Mouse (Mus musculus) kidney, adult 18-20 months (tissue): ENCODE measurements at regions not wholly inside any gene's neighbourhood (a gene's known extent, or its start where the extent isn't known, plus 50 kb on each side); places are given as distances from the start of the nearest gene placed in this dataset.

Experiments used
- DNase-seq: peaks from one replicate; pipeline ENCODE4 v3.0.0; 2021

- peak; percentile 42 for DNase-seq
These were observed 206.8 kb downstream of the Etnk1 start for GRCm38 (mm10) chr6:143373686-143374273.

- DNase-seq = no peak
These were observed 209.1 kb downstream of the Etnk1 start for GRCm38 (mm10) chr6:143375951-143376713.

GRCm38 (mm10) chr6:143377121-143377520 is 210.1 kb downstream of the Etnk1 start:
- DNase-seq = no peak

DNA sequence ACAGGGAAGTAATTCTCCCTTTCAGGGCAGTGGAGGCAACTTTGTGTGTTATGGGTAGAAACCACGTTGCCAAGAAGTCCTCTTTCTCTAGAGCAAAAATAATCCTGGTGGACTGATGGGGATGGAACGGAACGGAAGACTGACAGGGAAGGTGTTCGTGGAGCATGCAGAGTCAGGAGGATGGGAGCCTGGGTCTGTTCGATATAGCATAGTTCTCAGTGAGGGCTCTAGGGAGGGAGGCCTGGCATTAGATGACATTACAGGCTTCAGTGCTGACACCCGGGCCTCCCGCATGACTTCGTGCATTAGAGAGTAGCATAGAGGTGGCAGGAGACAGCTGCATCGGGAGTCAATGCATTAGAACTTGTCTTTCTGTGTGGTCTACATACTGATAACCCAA is 211.1 kb downstream of the Etnk1 start:
- DNase-seq = no peak

DNA sequence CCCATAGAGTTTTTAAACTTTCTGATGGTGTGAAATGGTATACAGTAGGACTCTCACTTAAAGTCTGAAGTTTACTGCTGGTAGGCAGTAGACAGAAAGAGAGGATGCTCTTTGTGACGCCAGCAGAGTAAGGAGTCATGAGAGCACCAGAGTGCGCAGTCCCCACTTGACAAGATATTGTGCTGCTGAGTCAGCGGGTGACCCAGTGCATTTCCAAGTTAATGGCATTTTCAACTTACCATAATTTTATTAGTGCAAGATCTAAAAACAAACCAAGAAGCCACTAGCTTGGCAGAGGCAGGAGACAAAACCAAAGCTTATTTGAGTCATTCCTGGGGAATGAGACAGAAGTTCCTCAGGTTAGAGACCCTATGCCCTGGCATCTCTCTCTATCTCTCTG is 213.5 kb downstream of the Etnk1 start:
- DNase-seq = no peak

DNA sequence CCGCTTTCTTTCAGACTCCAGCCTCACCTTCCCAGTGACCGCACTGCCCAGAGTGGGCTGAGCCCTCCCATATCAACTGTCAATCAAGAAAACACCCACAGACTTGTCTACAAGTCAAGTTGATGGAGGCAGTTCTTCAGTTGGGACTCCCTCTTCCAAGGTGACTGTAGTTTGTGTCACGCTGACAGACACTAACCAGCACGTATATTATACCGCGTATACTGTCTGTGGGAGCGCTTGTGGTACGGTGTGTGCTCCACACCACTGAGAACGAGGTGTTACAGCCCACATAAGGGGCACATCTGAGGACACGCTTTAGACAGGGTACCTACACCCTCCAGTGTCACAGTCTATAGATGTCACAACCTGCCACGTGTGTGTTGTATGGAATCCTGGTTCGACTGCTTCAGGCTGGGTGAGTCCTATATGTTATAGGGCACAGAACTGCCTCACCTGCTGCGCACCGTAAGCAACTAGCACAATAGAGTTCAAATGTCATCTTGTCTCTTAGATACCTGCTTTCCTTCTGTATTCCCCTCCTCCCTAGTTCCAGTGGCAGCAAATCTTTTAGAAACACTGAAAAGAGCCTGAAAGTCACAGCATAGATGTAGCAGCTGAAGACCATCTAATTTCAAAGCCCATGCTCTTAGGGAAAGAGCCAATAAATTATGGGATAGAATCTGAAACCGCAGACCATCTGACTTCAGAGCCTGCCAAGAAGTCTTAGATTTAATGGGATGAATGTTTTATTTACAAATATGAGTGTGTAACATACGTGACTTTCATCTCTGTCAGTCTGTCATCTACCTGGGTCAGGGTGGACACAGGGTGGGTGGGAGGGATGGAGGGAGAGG is 219.8 kb downstream of the Etnk1 start:
- DNase-seq = no peak

GRCm38 (mm10) chr6:143393543-143394207 is 226.7 kb downstream of the Etnk1 start:
- no peak for DNase-seq

- no peak for DNase-seq
These were observed 227.4 kb downstream of the Etnk1 start for GRCm38 (mm10) chr6:143394377-143394776.

GRCm38 (mm10) chr6:143401436-143401835 is 234.4 kb downstream of the Etnk1 start:
- no peak for DNase-seq

DNA sequence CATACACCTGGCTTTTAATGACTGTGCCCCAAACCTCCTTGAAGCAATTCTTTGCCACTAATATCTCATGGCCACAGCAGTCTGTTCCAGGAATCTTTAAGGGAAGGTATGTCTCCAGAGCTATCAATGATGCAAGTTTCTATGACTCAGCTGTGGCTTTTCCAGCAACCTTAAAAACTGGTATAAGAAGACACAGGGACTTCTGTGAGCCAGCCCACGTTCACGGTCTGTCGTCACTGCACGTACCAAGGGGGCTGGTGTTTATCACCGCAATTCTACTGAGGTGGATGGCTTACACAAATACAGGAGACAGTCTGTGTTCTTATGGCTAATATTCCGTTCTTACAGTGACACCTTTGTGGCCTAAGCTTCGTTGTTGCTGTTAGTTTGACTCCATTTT is 234.9 kb downstream of the Etnk1 start:
- DNase-seq = no peak

DNA sequence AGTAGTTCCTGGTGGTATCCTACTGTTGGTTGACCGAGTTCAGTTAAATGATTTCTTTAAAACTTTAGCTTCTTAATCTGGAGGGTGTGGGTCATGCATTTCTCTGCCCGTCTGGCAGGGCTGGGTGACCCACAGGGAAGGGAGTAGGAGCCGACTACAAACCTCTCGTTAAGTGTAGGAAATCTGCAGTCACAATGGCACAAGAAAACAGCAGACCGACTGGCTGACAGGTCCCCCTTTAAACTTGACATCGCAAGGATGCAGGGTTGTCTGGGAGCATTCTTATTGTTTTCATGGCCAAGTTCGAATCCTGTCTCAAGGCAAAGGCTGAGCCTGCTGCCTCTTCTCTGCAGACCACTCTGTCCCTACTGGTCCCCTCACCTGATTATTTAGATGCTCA is 235.7 kb downstream of the Etnk1 start:
- no peak for DNase-seq

DNA sequence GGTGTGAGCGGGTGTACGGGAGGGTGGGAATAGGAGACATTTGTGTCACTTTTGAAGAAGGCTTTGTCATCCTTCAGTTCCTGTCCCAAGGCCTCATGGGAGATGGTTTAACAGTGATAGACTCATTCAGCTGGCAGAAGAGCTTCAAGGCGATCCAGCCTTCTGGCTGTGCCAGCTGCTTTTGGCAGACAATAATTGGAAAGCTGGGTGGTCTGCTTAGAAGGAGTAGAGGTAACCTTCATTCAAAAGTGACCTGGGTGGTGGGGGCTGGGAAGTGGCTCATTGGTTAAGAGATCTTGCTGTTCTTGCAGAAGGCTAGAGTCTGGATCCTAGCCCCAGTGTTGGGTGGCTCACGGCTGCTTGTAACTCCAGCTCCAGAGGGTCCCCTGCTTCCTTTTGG is 237.5 kb downstream of the Etnk1 start:
- no peak for DNase-seq

GRCm38 (mm10) chr6:143412056-143412455 is 245.0 kb downstream of the Etnk1 start:
- DNase-seq = no peak

- no peak for DNase-seq
These were observed 245.7 kb downstream of the Etnk1 start for GRCm38 (mm10) chr6:143412721-143413120.

DNA sequence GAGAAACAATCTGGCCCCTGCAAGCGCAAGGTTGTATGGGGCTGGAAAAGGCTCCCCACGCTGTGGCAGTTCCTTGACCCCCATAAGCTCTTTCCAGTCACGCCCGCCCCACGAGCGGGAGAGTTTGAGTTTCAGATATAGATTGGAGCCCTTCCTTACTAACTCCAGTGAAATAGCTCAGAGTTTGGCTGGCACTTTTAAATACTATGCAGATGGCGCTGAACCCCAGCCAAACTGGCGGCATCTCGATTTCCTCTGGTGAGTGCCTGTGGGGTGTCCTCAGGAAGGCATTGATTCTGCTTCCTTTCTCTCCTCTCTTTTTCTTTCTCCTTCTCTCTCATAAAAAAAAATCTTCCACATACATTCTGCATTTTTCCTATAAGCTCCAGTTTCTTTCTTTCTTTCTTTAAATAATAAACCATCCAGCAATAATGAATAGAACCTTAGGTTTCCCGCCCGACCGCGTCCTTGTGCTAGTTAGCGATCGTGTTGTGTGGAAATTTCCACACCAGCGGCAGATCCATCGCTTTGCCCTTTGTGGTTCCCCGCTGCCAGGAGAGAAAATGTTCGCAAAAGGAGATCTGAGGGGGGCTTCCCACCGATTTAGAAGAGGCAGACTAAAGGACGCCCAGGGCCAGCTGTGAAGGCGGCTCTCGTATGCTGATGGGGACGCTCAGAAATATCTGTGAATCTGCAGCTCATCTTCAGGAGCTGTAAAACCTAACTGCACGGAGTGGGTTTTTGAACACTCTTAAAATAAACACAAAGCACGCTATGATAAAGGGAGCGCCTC is 247.8 kb downstream of the Etnk1 start:
- no peak for DNase-seq

- no peak for DNase-seq
These were observed 248.4 kb downstream of the Etnk1 start for GRCm38 (mm10) chr6:143415383-143415778.

DNA sequence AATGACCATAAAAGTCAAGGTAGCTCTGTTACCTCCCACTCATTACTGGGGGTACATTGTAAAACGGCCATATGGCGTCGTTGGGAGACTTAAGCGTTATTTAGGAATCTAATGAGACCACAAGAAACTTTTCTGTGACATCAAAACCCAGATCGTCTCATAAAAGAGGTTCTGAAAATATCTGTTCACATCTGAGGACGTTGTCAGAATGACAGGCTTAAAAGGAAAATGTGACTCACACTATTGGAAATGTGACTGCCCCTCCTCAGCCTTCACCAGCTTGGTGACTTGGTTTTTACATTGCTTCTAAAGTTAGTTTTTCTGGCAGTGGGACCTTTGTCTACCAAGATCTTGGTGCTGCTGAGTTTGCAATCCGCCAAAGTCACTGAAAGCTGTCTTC is 252.9 kb downstream of the Etnk1 start:
- no peak for DNase-seq

DNA sequence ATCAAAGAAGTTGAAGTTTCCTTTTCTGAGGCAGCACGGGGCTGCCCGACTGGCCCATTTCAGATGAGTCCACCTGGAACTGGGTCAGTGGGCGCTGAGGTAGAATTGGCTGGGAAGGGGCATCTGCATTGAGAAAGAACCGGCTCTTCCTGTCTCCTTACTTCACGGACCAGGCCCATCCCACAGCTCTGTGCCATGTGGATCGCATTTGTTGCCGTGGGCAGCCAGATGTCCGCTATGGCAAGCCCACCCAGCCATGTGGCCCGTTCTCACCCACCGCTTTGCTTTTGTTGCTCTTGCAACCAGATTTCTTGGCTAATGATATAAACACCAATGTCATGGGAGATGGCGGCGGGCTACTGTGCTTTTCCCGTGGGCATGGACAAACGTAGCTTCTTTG is 256.0 kb downstream of the Etnk1 start:
- DNase-seq = no peak

GRCm38 (mm10) chr6:143425182-143425829 is 258.3 kb downstream of the Etnk1 start:
- DNase-seq = no peak

GRCm38 (mm10) chr6:143431896-143432450 is 265.0 kb downstream of the Etnk1 start:
- no peak for DNase-seq
